Mouse (Mus musculus): ENCODE data around the gene Wfdc21.
A peak's percentile ranks its signal among the peaks of the same experiment; 100 is the strongest.

Gene Wfdc21

DNA sequence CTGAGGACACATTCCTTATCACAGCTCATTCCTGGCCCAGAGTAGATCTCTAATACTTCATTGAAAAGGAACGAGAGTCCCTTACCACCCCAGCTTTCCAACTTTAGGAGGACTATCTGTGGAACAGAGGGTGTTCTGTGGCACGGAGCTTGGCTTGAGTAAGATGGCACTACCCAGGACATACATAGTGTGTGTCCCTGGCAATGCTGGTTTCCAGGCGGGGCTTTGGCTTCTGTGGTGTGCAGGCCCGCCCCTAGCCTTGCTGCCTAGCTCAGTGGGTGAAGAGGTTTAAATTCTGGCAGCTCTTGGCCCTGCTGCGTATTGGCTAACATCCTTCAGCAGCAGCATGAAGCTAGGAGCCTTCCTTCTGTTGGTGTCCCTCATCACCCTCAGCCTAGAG lies at the start of gene Wfdc21:
Gene Wfdc21 (plus strand): TSS at position 260 of the 400 bp plus-strand sequence.
- DNase-seq (ENCODE audit: low spot score in 2 of 2), result no peak

DNA sequence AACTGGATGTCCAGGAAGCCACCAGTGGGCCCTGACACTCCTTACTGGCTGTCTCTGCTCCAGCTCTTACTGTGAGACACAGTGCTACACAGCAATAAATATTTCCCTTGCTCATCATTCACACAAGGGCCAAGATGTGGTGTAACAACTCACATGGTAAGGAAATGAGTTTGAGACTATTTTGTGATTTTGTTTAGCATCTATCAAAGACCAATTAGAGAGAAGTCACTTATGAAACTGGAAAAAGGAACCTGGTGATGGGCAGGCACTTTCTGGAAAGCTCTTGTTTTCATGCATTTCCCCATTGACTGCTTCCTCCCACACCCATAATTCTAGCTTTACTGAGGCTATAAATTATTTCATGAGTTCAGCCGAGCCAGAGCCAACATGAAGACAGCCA lies 43.0 kb upstream of the Wfdc21 start, which contains the start of gene Wfdc17:
Gene Wfdc17 (plus strand): TSS at position 287 of the 400 bp plus-strand sequence.
- no peak for DNase-seq (ENCODE audit: low spot score in 2 of 2)

DNA sequence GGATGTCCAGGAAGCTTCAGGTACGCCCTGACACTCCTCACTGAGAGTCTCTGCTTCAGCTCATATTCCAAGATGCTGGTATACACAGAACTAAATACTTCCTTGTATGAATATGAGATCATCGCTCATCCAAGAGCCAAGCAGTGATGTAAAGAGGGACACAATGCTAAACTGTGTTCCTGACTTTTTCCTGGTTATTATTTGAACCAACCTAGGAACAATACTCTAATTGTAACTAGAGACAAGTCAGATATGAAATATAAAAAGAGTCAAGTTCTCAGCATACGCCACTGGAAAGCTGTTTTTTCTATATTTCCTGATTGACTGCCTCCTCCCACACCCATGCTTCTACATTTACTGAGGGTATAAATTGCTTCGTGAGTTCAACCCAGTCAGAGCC lies 38.0 kb upstream of the Wfdc21 start, which contains the start of gene Wfdc18:
Gene Wfdc18 (plus strand): TSS at position 301 of the 400 bp plus-strand sequence.
- no peak for DNase-seq (ENCODE audit: low spot score in 2 of 2)

DNA sequence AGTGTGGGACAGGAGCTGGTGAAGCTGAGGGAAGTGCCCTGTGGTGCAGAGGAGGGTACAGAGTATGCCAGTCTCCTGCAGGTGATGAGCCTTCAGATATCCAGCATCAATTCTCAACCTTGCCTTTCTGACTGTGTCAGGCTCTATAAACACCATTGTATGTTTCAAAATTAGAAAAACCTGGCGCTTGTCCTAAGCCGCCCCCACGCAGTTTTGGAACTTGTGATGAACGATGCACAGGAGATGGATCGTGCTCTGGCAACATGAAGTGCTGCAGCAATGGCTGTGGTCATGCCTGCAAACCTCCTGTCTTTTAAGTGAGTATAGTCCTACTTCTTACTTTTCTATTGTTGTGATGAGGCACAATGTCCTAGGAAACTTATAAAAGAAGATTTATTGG lies 37.1 kb upstream of the Wfdc21 start:
- DNase-seq (ENCODE audit: low spot score in 2 of 2), result no peak

DNA sequence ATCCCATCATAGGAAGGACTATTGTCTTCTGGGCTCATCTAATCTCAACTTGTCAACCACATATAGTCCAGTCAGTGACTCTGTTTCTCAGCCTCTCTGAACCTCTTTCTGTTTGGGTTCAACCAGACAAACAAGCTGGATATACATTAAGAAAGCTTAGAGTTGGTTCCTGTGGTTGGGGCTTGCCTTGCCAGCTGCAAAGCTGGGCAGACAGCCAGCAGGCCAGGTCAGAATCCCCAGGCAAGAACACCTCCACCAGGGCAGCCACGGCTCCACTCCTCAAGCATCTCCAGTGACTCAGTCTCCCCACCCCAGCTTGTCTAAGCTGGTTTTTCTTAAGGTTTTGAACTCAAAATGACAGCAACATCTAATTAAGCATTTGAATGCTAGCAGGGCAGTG lies 34.1 kb upstream of the Wfdc21 start:
- DNase-seq (ENCODE audit: low spot score in 2 of 2), result no peak

DNA sequence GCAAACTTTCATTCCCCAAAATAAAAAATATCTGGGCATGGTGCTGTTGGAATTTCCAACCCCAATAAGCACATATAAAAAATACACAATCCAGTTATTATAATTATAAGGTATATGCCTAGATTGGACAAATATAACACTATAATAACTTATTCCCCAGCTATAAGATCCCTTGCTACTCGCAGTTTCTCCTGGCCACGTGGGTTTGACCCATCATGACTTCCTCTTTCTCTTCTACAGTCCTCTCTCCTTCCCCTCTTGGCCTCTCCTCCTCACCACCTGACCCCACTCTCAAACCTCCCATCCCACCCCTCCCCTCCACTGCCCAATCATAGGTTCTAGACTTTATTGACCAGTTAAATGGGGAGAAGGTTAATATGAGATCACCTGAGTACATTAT lies 32.8 kb upstream of the Wfdc21 start:
- no peak for DNase-seq (ENCODE audit: low spot score in 2 of 2)

DNA sequence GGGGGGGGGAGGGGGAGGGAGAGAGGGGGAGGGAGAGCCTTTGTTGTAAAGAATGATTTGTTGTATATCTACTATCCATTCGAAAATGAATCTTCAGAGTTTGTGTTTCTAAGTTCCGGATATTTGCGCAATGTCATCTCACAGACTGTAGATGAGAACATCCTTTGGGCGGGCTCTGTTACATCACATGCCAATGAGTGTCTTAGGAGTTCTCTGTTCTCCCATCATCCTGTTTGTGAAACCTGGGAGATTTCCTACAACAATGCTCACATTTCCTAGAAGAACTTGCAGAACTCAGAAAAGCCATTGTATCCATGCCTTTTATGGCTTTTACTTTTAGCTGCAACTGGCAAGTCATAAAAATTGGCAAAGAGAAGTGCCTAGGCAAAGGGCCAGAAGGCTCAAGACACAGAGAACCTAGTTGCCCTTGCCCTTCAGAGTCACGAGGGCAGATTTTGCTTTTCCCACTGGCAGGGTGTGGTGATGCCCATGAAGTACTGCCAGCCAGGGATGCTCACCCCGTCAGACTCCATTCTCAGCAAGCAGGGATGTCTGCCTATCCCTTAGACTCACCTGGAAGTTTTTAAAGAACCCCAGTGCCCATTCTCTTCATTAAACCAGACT lies 29.6 kb upstream of the Wfdc21 start:
- no peak for DNase-seq (ENCODE audit: low spot score in 2 of 2)

DNA sequence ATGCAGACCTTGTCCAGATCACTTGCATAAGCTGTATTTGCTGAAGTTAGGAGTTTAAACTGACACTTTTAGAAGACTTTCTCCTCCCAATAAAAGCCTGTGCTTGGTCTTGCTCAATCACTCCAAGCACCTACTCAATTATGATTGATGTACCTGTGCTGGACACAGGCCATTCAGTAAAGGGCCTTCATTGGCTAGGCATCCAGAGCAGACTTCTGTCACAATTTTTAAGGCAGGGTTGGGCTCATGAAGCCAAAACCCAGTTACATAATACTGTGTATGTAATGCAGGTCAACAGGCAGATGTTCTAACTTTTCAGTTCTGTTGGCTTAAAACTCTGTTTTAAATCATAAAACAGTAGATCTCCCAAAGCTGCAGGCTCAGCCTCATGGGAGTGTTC lies 26.0 kb upstream of the Wfdc21 start:
- no peak for DNase-seq (ENCODE audit: low spot score in 2 of 2)

DNA sequence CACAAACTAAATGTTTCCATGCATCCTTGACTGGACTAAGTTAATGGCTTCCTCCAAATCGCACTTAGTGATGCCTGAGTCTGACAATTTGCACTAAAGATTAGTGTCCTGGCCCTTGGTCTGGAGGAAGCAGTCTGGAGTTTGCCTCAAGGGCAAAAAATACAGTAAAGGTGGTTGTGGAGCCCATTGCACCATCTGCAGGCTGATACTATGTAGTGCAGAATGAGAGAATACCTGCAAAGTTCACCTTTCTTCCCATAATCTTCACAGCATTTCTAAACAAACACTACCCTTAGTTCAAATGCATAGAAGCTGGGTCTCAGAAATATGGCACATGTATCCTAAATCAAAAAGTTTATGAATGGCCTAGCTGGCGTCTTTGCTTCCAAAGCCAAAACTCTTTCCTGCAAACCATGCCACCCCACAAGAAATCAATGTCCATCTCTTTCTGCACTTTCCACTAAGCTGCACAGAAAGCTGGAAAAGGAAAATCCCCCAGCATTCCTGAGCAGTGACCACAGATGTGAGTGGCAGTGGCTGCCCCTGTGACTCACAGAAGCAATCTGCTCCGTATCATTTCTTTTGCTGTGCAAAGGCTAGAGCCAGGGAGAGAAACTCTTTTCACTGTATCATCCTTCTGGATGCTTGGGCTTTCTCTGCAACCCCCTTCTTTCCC lies 17.8 kb upstream of the Wfdc21 start:
- DNase-seq (ENCODE audit: low spot score in 2 of 2), result peak; percentile 30 to 43

DNA sequence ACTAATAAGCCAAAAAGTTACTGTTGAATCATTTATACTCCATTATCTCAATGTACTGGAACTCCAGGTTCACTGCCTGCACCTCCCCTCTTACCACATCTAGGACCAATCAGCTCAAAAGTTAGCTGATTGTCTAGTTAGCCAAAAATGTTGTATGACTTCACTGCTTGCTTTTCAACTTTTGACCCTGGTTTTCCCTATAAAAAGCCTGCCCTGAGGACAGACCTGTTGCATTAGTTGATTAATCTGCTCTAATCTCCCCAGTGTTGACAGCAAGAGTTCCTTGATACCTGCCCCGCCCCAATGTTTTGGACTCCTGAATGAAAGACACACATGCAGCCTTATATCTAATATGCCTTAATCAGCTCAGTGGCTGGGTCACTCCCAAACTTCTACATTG lies 15.6 kb upstream of the Wfdc21 start:
- DNase-seq (ENCODE audit: low spot score in 2 of 2), result no peak

DNA sequence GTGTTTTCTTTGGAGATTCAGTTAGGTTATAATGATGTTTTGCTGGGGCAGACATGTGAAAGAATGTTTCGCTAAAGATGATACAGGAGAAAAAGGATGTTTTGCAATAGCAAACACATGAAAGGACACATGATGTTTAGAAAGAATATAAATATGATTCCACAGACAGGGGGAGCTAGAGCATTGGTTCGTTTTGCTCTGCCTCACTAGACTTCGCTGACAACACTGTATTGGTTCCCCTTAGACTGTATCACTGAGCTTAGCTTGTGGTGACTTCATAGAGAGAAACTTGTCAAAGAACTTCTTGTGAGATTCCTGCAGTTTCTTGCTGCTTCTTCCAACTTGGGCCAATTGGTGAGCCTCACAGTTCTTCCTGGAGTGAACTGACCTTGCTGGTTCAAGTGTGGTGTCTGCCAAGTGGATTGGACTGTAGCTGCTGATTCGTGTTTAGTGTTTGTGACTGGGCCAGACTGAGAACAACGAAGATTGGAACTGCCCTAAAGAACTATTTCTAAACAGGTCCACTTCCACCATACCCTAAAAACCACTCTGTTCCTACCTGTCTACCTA lies 13.6 kb upstream of the Wfdc21 start:
- no peak for DNase-seq (ENCODE audit: low spot score in 2 of 2)

DNA sequence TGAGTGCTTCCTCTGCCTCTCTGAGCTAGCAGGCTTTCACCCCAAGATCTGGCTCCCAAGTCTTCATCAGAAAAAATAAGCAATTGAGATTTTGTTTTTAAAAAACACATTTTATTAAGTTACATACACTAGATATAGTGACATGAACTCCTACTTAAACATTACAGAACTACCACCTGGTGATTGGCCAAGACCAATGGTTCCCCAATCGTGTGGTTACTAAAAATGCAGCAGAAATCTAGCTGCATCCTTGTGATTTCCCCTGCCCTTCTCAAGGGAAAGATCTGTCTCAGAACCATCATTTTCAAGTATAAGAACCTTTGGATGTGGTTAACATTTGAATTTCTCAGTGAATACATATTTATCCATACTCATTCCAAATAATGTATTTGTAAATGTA lies 12.5 kb upstream of the Wfdc21 start:
- DNase-seq (ENCODE audit: low spot score in 2 of 2), result no peak

DNA sequence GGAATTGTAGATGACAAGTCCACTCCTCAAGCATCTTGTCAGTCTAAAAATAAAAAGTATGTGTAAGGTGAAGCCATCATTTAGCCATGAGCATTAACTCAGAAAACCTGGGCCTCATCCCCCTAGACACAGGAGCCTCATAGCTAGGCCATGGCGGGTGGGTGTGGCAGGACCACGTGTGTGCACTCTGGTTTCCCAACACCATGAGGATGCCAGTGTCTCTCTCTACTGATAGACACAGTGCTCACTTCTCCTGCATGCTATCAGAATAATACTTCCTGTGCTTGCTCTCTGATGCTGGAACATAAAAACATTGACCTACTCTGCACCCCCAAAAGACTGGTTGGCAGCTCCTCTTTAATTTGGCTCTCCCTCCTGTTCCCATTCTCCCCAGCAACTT lies 10.9 kb upstream of the Wfdc21 start:
- no peak for DNase-seq (ENCODE audit: low spot score in 2 of 2)

DNA sequence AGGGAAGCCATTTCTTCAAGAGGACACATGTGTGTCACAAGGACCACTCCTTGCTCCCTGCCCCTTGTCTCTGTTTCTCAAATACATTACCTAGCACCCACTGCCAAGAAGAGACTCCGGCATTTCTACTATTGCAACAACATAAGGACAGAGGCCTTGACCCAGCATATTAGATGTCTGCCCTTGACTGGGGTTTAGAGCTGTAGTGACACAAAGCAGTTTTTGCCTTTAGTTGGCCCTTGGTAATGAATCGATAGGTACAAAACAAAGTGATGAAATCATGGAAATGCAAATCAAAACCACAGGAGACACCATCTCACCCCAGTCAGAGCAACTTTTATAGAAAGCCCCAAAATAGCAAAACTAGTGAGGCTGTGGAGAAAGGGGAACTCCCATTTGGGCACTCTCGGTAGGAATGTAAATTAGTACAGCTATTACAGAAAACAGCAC lies 9.6 kb upstream of the Wfdc21 start:
- DNase-seq (ENCODE audit: low spot score in 2 of 2), result peak; percentile 27 to 72

DNA sequence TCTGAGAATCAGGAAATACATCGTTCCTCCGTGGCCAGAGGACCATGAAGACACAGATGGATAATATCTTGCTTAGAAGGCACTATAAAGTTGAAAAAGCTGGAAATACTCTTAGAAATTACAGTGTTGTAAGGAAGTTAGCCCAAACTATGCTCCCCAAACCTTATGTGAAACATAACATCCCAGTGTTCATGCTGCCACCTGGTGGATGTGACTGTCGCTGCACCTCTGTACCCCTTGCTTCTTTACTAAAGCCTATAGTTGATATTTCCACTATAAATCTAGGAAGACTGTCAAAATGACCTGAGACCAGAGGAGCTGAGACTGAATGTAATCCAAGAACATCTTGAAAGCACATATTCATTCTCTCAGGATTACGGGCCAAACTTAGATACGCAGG lies 7.5 kb upstream of the Wfdc21 start:
- peak; percentile 73 to 80 for DNase-seq (ENCODE audit: low spot score in 2 of 2)

DNA sequence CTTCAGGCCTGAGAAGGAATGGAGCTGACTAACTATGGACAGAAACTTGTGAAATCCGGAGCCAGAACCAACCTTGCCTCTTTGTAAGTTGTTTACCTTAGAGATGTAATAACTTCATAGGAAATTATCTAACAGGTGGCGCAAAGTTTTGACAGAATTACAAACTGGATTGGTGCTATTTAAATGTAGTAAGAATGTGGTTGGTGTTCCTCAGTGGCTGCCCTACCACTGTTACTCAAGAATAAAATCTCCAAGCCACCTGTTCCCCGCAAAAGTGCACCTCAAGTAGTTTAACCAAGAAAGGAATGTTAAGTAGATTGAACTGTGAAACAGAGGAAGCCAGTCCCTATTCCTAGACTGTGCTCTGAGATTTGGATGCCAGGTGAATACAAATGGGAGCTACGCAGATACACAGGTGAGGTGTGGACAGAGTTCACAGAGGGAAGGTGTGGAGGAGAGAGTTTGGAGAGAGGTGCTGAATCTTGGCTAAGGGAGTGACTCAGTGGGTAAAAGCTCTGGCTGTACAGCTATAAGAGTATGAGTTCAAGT lies 6.2 kb upstream of the Wfdc21 start:
- no peak for DNase-seq (ENCODE audit: low spot score in 2 of 2)

DNA sequence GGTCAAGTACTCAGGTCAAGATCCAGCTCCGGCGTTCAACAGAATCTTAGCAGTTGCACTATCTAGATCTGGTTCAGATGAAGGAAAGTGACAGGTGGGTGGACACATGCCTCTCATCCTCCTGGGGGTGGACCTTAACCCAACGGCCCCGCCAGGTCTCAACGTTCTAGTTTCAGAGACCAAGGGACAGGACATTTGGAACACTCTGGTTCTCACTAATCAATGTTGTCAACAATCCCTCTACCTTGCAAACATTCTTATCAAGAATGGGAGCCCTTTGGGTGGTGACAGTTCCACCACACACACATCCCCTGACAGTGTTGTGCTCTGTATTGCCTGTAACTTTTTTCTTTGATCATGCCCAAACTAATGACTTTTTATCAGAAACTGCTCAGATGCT lies 4.9 kb upstream of the Wfdc21 start:
- no peak for DNase-seq (ENCODE audit: low spot score in 2 of 2)

DNA sequence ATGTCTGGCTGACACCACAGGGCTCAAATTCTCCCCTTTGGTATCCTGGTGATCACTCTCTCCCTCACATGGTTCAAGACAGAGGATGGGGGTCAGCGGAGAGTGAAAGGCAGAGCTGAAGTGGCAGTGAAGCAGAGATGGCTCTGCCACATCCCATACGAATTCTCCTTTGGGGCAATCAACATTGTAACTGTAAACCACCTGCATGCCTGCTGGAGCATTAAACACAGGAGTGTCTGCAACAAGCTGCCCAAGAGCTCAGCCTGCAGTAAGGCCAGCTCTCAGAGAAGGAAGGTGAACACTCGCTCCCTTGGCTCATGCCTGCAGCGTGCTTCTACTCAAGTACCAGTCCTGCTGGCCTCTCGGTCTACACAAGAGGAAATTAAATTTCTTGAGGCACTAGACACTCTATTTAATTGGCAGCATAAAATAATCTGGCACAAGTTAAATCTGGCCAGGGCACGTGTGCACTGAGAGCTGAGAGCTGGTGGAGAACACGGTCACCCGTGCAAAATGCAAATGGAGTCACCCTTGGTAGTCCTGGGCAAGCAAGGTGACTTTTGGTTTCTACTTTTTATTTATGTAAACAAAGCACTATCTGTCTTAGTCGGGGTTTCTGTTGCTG lies 3.9 kb upstream of the Wfdc21 start:
- peak in 1 of 2 experiments; percentile 43 for DNase-seq (ENCODE audit: low spot score in 2 of 2)

DNA sequence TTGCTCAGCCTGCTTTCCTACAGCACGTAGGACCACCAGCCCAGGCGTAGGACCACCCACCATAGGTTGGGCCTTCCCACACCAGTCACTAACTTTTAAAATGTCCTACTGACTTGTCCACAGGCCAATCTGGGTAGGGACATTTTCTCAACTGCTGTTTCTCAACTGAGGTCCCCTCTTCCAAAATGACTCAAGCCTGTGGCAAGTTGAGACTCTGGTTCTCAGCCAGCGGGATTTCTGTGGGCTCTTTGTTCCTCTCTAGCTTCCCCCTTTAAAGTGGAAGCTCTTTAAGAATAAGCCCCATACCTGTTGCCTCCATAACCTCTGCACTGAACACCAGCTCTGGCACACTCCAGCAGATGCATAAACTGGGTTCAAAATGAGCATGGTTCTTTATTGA lies 3.2 kb upstream of the Wfdc21 start:
- DNase-seq (ENCODE audit: low spot score in 2 of 2), result no peak

DNA sequence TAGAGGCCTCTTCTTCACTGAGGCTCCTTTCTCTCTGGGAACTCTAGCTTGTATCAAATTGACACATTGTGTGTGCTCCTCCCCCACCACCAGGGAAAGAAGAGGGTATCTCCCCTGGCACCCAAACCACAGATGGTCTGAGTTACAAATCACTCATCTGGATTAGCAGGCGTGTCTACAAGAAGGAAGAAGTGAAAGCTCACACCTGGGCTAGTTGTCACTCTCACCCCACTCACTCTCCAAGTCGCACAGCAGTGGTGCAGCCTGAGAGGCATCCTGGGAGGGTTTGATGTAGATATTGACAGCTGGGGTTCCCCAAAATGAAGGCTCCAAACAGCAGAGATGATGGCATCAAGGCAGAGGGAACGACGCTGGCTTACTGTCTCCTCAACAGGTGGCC lies 588 bp upstream of the Wfdc21 start:
- DNase-seq (ENCODE audit: low spot score in 2 of 2), result peak; percentile 11 to 80

DNA sequence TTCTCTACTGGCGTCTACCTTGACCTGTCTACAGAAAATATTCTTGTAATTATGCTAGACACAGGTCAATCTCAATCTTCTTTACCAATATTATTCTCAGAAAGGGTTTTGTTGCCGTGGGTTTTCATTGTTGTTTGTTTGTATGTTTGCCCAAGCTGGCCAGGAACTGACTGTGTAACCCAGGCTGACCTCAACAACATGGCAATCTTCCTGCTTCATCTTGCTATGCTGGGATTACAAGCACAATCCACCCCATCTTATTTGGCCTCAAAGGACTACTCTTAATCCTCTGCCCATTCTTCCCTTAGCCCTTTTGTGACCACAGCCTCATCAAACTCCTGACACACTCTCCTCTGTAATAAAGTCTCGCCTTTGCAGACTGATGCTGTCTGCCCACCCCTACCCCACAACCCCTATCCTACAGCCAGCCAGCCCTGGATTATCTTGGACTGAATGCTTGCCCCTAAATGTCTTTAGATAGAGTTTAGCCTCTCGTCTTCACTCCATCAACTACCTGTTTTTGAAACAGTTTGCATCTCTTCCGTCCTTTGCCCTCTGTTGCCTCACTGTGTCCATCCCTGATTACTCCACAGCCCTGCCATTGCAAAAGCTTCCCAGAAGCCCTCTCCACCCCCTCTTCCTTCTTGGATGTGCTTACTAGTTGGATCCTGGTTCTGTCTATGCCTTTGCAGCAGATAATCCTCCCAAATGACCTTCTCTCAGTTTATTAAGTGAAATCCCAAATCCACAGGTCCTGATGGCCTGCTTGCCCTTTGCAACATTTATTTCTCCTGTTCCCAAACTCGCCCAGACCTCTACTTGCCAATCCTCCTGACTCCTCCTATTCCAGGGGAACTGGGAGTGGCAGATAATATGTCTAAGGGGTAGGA lies 881 bp downstream of the Wfdc21 start:
- no peak for DNase-seq (ENCODE audit: low spot score in 2 of 2)

Measured in natural killer cell, adult 2 months (primary cell).